Comparison of ENCODE assay signal across 17 mouse cellular contexts in genomic region chr3:127826503-127826902, GRCm38 (mm10). TPM values are rescaled to one million over a fixed set of nuclear protein-coding genes. Genes with fewer than 3 reads are reported as not detected.
A peak's percentile ranks its signal among the peaks of the same experiment; 100 is the strongest.
DNase-seq lines count a peak whose midpoint lies in the region; ATAC-seq lines count a peak whose summit lies in the region.
"Had no signal": no experiment of that assay in that cellular context is flagged by ENCODE, and none has a peak within 500 bp of the region (broad histone marks: within the 10 kb centered on the region; RNA-seq: fewer than 3 reads in every experiment).

No protein-coding gene starts in this region.

- H3K27ac ChIP-seq in forebrain, embryonic 10.5 days = peak overlapping the region; percentile 6; the same call in 1 of the 2 replicates
- no peak overlapping the region for H3K27ac ChIP-seq in forebrain, embryonic 14.5 days (ENCODE audit: low read depth, low read length)
- peak overlapping the region; percentile 77 for H3K27ac ChIP-seq in kidney, embryonic 14.5 days (ENCODE audit: low read depth, low read length)
- peak overlapping the region; percentile 28; the same call in 1 of the 2 replicates for H3K27ac ChIP-seq in lung, embryonic 16.5 days (ENCODE audit: low read length)
- H3K27ac ChIP-seq in neural tube, embryonic 14.5 days (ENCODE audit: low read depth, low read length) = no peak overlapping the region; the same call in 1 of the 2 replicates
- H3K27ac ChIP-seq: neural tube, embryonic 12.5 days had no signal

- H3K36me3 ChIP-seq in forebrain, embryonic 10.5 days (replicated peaks) = peaks cover 19% of the 10 kb centered on the region
- peaks cover 10% of the 10 kb centered on the region for H3K36me3 ChIP-seq in forebrain, embryonic 14.5 days (ENCODE audit: control insufficient read depth, insufficient read depth, low read length)
- H3K36me3 ChIP-seq in kidney, embryonic 14.5 days (ENCODE audit: control insufficient read depth, insufficient read depth, low read length) = peaks cover 7% of the 10 kb centered on the region; the same call in 1 of the 2 replicates
- H3K36me3 ChIP-seq in lung, embryonic 16.5 days (ENCODE audit: control insufficient read depth, insufficient read depth, low read length) = peaks cover 2% of the 10 kb centered on the region; the same call in 1 of the 2 replicates
- H3K36me3 ChIP-seq in neural tube, embryonic 14.5 days (ENCODE audit: control insufficient read depth, insufficient read depth, low read length) = peaks cover 4% of the 10 kb centered on the region; the same call in 1 of the 2 replicates

- H3K9ac ChIP-seq in forebrain, embryonic 14.5 days (ENCODE audit: low read length) = no peak overlapping the region
- H3K9ac ChIP-seq in kidney, embryonic 14.5 days (ENCODE audit: low read depth, low read length) = no peak overlapping the region
- H3K9ac ChIP-seq in lung, embryonic 16.5 days (ENCODE audit: low read length) = no peak overlapping the region
- H3K9ac ChIP-seq in neural tube, embryonic 14.5 days (replicated peaks; ENCODE audit: low read depth, low read length) = no peak overlapping the region
- H3K9ac ChIP-seq: forebrain, embryonic 12.5 days; neural tube, embryonic 12.5 days had no signal

- 82% methylated on average over 7 of the region's 7 CpGs for whole genome bisulfite sequencing in forebrain, embryonic 10.5 days
- 65% methylated on average over 7 of the region's 7 CpGs for WGBS in forebrain, embryonic 14.5 days
- 60% methylated on average over 7 of the region's 7 CpGs for WGBS in kidney, embryonic 14.5 days
- WGBS in lung, embryonic 16.5 days = 78% methylated on average over 7 of the region's 7 CpGs
- whole genome bisulfite sequencing in neural tube, embryonic 14.5 days = 45% methylated on average over 7 of the region's 7 CpGs

- peaks cover 18% of the 10 kb centered on the region for H3K4me1 ChIP-seq in forebrain, embryonic 10.5 days
- no peaks in the 10 kb centered on the region for H3K4me1 ChIP-seq in forebrain, embryonic 14.5 days (ENCODE audit: control insufficient read depth, insufficient read depth, low read length)
- peaks cover 12% of the 10 kb centered on the region for H3K4me1 ChIP-seq in kidney, embryonic 14.5 days (ENCODE audit: control insufficient read depth, insufficient read depth, low read length)
- peaks cover 5% of the 10 kb centered on the region for H3K4me1 ChIP-seq in lung, embryonic 16.5 days (replicated peaks; ENCODE audit: control insufficient read depth, insufficient read depth, low read length)
- no peaks in the 10 kb centered on the region for H3K4me1 ChIP-seq in neural tube, embryonic 14.5 days (ENCODE audit: control insufficient read depth, insufficient read depth, low read length)

- no peak for ATAC-seq in forebrain, embryonic 14.5 days
- peak; percentile 44; the same call in 1 of the 2 replicates for ATAC-seq in kidney, embryonic 14.5 days (ENCODE audit: low FRiP score, low TSS enrichment)
- peak; percentile 13; the same call in 1 of the 2 replicates for ATAC-seq in lung, embryonic 16.5 days (ENCODE audit: low read depth)
- peak; percentile 54; the same call in 1 of the 2 replicates for ATAC-seq in neural tube, embryonic 14.5 days (ENCODE audit: low read depth)
- ATAC-seq: inflammation-experienced regulatory T-cells, adult 6 months had no signal

- H3K9me3 ChIP-seq in forebrain, embryonic 10.5 days = no peaks in the 10 kb centered on the region
- H3K9me3 ChIP-seq in forebrain, embryonic 14.5 days (replicated peaks; ENCODE audit: control insufficient read depth, low read length) = no peaks in the 10 kb centered on the region
- no peaks in the 10 kb centered on the region for H3K9me3 ChIP-seq in kidney, embryonic 14.5 days (ENCODE audit: control insufficient read depth, low read length)
- no peaks in the 10 kb centered on the region for H3K9me3 ChIP-seq in lung, embryonic 16.5 days (ENCODE audit: control insufficient read depth, low read length)
- H3K9me3 ChIP-seq in neural tube, embryonic 14.5 days (ENCODE audit: control insufficient read depth, low read length) = no peaks in the 10 kb centered on the region
- H3K9me3 ChIP-seq: forebrain, embryonic 12.5 days; neural tube, embryonic 12.5 days had no signal

- no peak overlapping the region for H3K4me3 ChIP-seq in forebrain, embryonic 10.5 days
- no peak overlapping the region for H3K4me3 ChIP-seq in forebrain, embryonic 14.5 days (ENCODE audit: low read depth, low read length)
- H3K4me3 ChIP-seq in kidney, embryonic 14.5 days (ENCODE audit: low read length) = no peak overlapping the region
- H3K4me3 ChIP-seq in lung, embryonic 16.5 days (ENCODE audit: low read length) = no peak overlapping the region
- no peak overlapping the region for H3K4me3 ChIP-seq in neural tube, embryonic 14.5 days (ENCODE audit: low read depth, low read length)
- H3K4me3 ChIP-seq: forebrain, embryonic 12.5 days; neural tube, embryonic 12.5 days had no signal

- DNase-seq in forebrain, embryonic 10.5 days (ENCODE audit: extremely low spot score, low spot score) = no peak
- DNase-seq in forebrain, embryonic 14.5 days (ENCODE audit: low spot score) = no peak
- DNase-seq in kidney, adult 8-10 months = no peak
- DNase-seq in lung, postnatal 14 days = no peak
- DNase-seq in left cerebral cortex, postnatal 4 days = no peak
- DNase-seq: adrenal gland, postnatal 10 days; cerebellum, adult 18-20 months; right cerebral cortex, postnatal 4 days; thymus, adult 2 months had no signal

- H3K4me2 ChIP-seq in forebrain, embryonic 14.5 days (ENCODE audit: low read length) = no peak overlapping the region
- H3K4me2 ChIP-seq in kidney, embryonic 14.5 days (replicated peaks; ENCODE audit: low read depth, low read length) = no peak overlapping the region
- H3K4me2 ChIP-seq in lung, embryonic 16.5 days (ENCODE audit: low read depth, low read length) = no peak overlapping the region
- no peak overlapping the region for H3K4me2 ChIP-seq in neural tube, embryonic 14.5 days (ENCODE audit: low read depth, low read length)
- H3K4me2 ChIP-seq: forebrain, embryonic 12.5 days; liver, embryonic 11.5 days; midbrain, embryonic 11.5 days; neural tube, embryonic 12.5 days had no signal

- no peaks in the 10 kb centered on the region for H3K27me3 ChIP-seq in forebrain, embryonic 10.5 days (ENCODE audit: poor library complexity, severe bottlenecking)
- no peaks in the 10 kb centered on the region for H3K27me3 ChIP-seq in forebrain, embryonic 14.5 days (replicated peaks; ENCODE audit: control insufficient read depth, insufficient read depth, low read length)
- H3K27me3 ChIP-seq in kidney, embryonic 14.5 days (ENCODE audit: control insufficient read depth, insufficient read depth, low read length) = no peaks in the 10 kb centered on the region
- no peaks in the 10 kb centered on the region for H3K27me3 ChIP-seq in lung, embryonic 16.5 days (ENCODE audit: control insufficient read depth, insufficient read depth, low read depth, low read length)
- no peaks in the 10 kb centered on the region for H3K27me3 ChIP-seq in neural tube, embryonic 14.5 days (ENCODE audit: control insufficient read depth, insufficient read depth, low read length)
- H3K27me3 ChIP-seq: forebrain, embryonic 12.5 days; neural tube, embryonic 12.5 days had no signal

- intact Hi-C loops in left cerebral cortex, postnatal 4 days (cut with DNase I) = no loop called here

RNA-seq across cellular contexts. Expression of gene Ap1ar, which starts 10.8 kb away (rescaled TPM):
- polyA plus RNA-seq in forebrain, embryonic 10.5 days (2016; fragmentation: Nextera tagmentation; extraction: Ambion mirVana) = 53.1 and 57.8 TPM in 2 replicates
- 42.8 and 53.3 TPM in 2 replicates for polyA plus RNA-seq in forebrain, embryonic 14.5 days (2014; fragmentation: Nextera tagmentation; extraction: Ambion mirVana)
- 54.9 and 60.9 TPM in 2 replicates for polyA plus RNA-seq in kidney, embryonic 14.5 days (2014; fragmentation: Nextera tagmentation; extraction: Ambion mirVana)
- 38.3 and 40.8 TPM in 2 replicates for polyA plus RNA-seq in lung, embryonic 16.5 days (2015; fragmentation: Nextera tagmentation; extraction: Ambion mirVana)
- polyA plus RNA-seq in neural tube, embryonic 14.5 days (2014; fragmentation: Nextera tagmentation; extraction: Ambion mirVana) = 97.9 and 115 TPM in 2 replicates
- total RNA-seq in left cerebral cortex, postnatal 4 days (2021) = 10 to 100 TPM; 85.0 to 87.2 TPM

RNA-seq across cellular contexts. Expression of gene Tifa, which starts 36.9 kb away (rescaled TPM):
- 1.8 and 2.4 TPM in 2 replicates for polyA plus RNA-seq in forebrain, embryonic 10.5 days (2016; fragmentation: Nextera tagmentation; extraction: Ambion mirVana)
- polyA plus RNA-seq in forebrain, embryonic 14.5 days (2014; fragmentation: Nextera tagmentation; extraction: Ambion mirVana) = 6.2 and 6.7 TPM in 2 replicates
- polyA plus RNA-seq in kidney, embryonic 14.5 days (2014; fragmentation: Nextera tagmentation; extraction: Ambion mirVana) = 3.2 and 4.2 TPM in 2 replicates
- polyA plus RNA-seq in lung, embryonic 16.5 days (2015; fragmentation: Nextera tagmentation; extraction: Ambion mirVana) = 5.7 and 6.3 TPM in 2 replicates
- 2.5 and 3.2 TPM in 2 replicates for polyA plus RNA-seq in neural tube, embryonic 14.5 days (2014; fragmentation: Nextera tagmentation; extraction: Ambion mirVana)
- total RNA-seq in left cerebral cortex, postnatal 4 days (2021) = 1 to 10 TPM; 1.6 to 2.1 TPM

RNA-seq across cellular contexts. Expression of gene Alpk1, which starts 46.2 kb away (rescaled TPM):
- polyA plus RNA-seq in forebrain, embryonic 10.5 days (2016; fragmentation: Nextera tagmentation; extraction: Ambion mirVana) = 0.76 and 0.87 TPM in 2 replicates
- 0.93 and 1.1 TPM in 2 replicates for polyA plus RNA-seq in forebrain, embryonic 14.5 days (2014; fragmentation: Nextera tagmentation; extraction: Ambion mirVana)
- polyA plus RNA-seq in kidney, embryonic 14.5 days (2014; fragmentation: Nextera tagmentation; extraction: Ambion mirVana) = 0.49 and 1.2 TPM in 2 replicates
- 1.6 and 2.1 TPM in 2 replicates for polyA plus RNA-seq in lung, embryonic 16.5 days (2015; fragmentation: Nextera tagmentation; extraction: Ambion mirVana)
- 0.31 and 0.54 TPM in 2 replicates for polyA plus RNA-seq in neural tube, embryonic 14.5 days (2014; fragmentation: Nextera tagmentation; extraction: Ambion mirVana)
- total RNA-seq in left cerebral cortex, postnatal 4 days (2021) = 1 to 10 TPM; 2.0 to 4.0 TPM

Comparison
In these comparisons a context has a peak if more than half of its experiments do, and no peak if none do; other contexts are left out.
1. H3K27ac ChIP-seq: peak in forebrain, embryonic 10.5 days (single experiment), kidney, embryonic 14.5 days (single experiment) and lung, embryonic 16.5 days (single experiment); none in forebrain, embryonic 14.5 days (single experiment) and neural tube, embryonic 14.5 days (single experiment).